Mouse (Mus musculus) urinary bladder, postnatal 36 days (tissue): ENCODE data around the gene 1500015O10Rik.

Source experiments
- DNase-seq, 2 experiments: peaks; one replicate each; pipeline ENCODE4 v3.0.0; 2022; ENCODE audit warnings: low spot score in 2 of 2, mixed read lengths in 1 of 2

1500015O10Rik gene

DNA sequence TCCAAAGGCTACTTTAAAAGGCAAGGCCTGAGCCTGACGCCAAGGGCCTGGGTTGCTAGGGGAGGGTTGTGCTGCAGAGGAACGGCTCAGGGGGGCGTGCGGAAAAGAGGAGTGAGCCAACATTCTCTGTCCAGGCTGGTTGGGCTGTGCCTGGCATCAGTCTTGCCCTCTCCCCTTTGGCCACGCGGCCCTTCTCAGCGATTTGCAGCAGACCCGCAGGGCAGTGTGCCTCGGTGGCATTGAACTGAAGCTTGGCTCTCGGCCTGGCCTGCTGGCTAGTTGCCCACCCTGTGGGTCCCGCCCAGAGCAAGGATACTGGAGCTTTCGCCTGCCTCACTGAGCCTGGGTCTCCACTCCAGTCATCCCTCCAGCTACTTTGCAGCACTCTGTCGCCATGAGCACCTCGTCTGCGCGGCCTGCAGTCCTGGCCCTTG is at the start of gene 1500015O10Rik:
Gene 1500015O10Rik (plus strand): TSS at position 112 of the 434 bp plus-strand sequence.
- DNase-seq: peak; percentile 8 to 51

DNA sequence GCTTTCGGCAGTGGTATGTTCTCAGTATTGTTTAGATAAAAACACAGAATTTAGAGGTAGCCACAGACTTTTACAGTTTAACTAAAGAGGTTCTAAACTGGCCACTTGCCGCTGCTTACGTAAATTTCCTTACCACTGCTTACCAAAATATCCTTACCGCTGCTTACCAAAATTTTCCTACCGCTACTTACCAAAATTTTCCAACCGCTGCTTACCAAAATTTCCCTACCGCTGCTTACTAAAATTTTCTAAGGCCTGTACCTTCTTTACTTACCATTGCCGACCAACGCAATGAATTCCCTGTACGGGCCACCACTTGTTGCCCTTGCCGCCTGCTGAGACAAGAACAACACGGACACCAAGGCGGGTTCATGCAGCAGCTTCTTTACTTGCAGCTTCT is 40.4 kb upstream of the 1500015O10Rik start:
- no peak for DNase-seq

DNA sequence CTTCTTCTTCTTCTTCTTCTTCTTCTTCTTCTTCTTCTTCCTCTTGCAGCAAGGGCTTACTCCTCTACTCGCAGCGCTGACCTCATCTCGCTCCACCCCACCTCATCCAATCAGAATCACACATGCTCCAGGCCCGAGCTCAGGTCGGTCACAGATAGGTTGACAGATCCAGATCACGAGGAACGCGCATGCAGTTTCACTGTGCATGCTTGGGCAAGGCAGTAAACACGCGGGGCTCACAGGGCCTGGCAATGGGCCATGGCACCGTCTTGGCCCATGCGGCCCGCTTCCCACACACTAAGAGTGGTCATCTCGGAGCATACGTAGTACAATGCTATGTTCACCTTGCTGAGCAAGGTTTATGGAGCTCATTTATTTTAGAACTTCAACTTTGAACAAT is 39.9 kb upstream of the 1500015O10Rik start:
- no peak for DNase-seq

DNA sequence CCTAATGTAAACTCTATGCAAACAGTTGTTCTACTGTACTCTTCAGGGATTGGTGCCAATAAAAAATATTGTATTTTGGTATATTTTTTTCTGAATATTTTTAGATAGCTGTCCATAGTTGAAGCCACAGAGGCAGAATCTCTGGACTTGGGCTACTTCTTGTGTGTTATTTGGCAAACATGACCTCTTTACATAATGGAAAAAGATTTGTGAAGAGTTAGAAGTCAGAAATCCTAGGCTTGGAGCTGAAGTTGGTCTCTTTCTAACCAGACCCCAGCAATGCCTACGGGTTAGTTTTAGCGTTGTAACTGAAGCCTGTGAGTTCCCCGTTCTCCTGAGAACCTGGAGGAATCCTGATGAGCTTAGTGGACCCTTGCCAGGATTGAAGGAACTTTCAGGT is 36.3 kb upstream of the 1500015O10Rik start:
- no peak for DNase-seq

DNA sequence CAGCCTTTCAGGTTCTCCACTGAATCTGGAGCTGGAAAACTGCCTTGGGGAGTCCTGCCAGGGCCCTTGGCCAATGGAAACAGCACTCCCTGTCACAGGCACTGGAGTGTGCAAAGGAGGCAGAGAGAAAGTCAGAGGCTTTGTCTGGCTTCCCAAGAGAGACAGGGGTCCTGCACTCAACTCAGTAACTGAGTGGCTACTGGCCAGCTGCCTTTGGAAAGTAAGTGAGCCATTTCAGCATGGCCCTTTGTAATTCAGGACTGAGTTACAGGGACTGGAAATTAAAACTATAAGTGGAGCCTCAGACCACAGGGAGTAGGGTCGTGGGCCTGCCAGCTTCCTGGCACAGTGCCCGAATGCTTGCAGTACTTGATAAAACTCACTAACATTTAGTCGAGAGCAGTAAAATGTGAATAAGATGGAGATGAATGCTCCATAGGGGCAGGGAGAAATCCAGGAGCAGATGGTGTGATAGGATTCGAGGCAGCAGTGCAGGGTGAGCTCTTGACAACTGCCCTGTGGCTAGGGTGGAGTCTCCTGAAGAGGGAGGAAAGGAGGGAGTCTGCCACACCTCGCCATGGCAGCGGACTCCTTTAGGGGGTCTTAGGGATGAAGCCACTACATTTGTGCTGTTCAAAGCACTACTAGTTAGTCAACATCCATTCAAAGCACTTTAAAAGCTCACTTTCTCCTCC is 35.4 kb upstream of the 1500015O10Rik start:
- DNase-seq: peak; percentile 35 to 87

DNA sequence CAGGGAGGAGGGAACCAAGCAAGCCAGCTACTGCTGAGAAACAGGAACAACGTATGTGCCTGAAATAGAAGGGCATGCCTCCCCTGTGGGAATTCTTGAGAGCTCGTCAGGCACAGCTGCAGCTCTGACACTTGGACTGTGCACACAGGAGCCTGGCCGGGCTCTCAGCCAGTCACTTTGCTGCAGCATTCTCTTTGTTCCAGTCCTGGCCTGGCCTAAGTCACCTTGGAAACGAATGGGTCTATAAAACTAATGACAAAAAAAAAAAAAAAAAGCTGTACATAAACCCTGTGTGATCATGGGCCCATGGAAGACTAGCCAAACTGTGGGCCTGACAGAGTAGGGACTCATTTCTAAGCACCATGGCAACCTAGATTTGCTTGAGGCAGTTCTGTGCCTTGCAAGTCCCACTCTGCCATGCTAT is 31.8 kb upstream of the 1500015O10Rik start:
- no peak for DNase-seq

DNA sequence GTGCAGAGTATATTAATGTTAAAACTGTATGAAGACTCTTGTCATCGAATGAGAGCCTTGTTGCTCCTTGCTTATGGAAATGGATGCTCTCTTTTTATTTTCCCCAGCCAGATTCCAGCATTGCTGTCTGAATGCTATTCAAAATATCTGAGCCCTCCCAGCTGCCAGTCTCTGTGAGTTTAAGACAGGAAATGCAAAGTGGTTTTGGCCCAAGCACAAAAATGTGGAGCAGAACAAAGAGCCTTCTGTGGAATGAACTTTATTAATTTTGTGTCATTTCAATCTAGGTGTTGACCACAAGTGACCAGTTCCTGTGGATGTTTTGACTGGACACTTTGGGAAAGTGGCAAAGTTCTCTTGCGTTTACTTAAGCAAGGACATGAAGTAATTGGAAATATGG is 15.6 kb upstream of the 1500015O10Rik start:
- no peak for DNase-seq

DNA sequence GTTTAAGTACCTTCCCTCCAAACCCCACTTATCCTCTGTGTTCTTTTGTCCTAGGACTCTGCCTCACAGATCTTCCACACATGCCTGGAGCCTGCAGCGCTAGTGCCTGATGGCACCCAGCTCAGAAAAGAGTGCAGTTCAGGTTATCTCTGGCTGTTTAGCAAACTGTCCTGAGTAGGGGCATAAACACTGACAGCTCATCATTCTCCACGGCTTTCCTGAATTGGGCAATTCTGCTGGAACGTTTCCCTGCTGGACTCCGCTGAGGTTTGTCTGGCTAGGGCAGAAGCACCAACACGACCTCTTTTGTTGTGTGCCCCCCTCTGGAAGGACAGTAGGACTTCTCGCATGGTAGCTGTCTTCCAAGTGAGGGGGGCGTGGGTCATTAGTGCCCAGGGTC is 12.4 kb upstream of the 1500015O10Rik start:
- DNase-seq: peak in 1 of 2 experiments; percentile 36

DNA sequence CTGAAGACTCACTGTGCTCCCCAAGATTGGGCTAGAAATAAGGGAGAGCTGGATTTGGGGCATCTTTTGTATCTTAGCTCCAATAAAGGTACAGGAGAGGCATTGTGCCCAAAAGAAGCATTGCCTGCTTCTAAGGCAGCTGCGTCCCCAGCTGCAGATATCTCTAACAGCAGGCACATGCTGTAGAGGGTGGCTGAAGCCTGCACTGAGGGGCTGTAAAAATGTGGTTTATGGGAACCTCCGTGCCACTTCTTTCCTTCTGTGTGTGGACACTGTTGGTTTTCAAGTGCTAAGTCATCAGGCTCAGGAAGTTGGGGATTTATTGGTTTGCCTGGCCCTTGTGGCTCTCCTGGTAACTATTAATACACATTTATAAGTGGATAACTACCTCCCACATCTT is 11.6 kb upstream of the 1500015O10Rik start:
- no peak for DNase-seq

DNA sequence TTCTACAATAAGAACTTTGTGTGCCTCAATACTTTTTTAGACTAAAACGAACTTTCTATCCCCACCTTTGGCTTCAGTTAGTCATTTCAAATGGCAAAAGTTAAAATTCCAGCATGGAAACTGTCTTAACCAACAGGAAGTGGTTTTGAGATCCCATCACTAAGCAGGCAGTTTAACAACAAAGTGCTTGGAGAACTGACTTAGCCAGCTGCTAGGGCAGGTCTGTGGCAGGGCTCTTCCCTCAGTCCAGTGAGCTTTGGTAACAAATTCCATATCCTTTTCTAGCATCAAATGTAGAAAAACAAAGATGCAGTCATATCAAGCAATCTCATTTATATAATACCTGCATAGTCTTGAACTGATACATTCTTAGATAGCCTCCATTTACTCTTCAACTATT is 7.9 kb upstream of the 1500015O10Rik start:
- no peak for DNase-seq

DNA sequence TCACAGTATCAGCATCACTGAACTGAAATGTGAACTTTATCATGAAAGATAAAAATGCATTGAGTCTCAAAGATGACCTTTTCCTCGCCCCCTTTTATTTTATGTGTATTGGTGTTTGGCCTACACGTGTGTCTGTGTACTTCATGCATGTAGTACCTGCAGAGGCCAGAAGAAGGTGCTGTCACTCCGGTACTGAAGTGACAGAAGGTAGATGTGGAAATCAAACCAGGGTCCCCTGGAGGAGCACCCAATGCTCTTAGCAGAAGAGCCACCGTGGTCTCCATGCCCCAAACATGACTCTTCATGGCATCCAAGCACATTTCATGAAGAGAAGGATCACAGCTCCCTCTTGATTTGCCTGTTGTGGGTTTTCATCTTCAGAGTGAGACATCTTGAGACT is 1.7 kb downstream of the 1500015O10Rik start:
- DNase-seq: no peak

DNA sequence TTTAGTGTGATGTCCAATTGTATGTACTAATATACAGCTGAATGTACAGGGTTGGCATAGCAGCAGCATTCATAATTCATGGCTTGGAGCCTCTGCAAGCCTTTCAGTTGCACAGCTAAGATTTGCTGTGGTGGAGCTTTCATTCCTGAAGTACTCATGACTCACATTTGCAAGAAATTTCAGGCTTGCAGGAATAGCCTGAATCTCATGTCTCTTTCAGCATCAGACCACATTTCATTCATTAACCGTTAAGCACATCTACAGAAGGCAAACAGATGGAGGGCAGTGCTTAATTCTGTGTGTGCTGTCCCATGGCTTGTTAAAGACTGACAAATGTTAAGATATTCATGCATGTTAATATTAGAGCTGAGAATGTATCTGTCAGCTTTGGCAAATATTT is 2.3 kb downstream of the 1500015O10Rik start:
- no peak for DNase-seq

DNA sequence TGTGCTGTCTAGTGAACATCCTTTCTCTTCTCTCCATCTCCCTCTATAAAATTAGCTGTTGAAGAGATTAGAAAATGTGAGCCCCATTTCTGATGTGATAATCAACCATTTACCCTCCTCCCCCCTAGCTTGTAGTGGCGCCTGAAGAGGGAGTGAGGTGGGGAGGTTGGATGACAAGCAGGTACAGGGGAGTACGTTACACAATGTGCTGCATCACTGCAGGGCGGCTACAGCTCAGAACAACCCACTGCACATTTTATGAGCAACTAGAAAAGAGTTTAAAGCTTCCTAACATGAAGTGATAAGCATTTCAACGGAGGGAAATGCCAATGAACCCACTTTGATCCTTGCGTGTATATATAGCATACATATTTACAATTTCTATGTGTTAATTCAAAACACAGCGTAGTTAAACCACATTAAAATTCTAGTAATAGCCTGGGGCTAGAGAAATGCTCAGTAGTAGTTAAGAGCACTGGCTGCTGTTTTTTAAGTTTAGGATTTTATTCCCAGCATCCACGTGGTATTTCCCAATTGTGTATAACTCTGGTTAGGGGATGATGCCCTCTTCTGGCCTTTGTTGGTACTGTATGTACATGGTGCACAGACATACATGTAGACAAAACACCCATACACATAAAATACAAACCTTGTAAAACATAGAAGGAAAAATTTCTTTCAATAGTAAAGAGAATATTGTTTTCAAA is 7.6 kb downstream of the 1500015O10Rik start:
- DNase-seq: peak in 1 of 2 experiments; percentile 13

DNA sequence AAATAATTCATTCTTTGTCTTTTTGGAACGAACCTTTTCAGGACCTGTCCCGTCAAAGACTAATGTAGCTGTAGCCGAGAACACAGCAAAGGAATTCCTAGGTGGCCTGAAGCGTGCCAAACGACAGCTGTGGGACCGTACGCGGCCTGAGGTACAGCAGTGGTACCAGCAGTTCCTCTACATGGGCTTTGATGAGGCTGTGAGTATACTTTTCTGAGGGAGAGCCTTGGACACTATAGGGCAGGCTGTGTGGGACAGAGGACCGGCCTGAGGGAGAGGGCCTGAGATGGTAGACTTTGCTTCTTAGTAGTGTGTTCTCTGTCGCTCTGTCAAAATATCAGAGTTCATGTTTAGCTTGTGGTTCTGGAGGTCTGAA is 8.1 kb downstream of the 1500015O10Rik start:
- DNase-seq: no peak

DNA sequence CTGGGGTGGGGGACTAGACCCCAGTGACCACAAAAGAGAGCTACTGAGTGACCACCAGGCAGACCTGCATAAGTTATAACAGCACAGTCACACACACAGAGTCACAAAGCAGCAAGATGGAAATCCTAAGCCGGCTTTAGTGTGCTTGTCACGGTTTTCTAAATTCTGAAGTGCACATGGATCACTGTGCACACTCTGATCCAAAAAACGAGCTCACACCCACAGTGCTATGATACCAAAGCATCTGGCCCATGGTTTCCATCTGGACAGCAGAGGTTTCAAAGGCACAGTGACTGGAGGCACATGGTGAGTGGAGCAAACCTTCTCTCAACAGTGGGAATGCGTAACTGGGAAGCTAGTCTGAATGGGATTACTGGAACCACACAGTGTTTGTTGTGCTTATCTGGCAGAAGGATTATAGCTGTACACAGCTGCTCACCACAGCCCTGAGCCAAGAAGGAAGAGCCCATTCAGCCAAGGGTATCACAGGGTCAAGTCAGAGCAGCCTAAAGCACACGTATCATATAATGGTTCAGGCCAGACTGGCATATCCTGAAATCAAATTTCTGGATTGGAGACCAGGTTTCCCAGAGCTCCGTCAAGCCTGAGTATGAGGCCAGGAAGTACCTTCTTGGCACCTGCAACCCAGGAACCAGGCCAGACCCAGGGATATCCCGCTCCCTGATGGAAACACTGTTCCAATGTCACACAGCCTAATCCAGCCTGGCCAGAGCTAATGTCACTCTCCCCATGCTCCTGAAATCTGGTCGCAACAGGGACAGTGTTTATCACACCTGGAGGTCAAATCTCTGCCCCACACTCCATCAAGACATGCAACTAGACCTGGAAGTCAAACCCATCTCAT is 24.3 kb downstream of the 1500015O10Rik start:
- DNase-seq: no peak

DNA sequence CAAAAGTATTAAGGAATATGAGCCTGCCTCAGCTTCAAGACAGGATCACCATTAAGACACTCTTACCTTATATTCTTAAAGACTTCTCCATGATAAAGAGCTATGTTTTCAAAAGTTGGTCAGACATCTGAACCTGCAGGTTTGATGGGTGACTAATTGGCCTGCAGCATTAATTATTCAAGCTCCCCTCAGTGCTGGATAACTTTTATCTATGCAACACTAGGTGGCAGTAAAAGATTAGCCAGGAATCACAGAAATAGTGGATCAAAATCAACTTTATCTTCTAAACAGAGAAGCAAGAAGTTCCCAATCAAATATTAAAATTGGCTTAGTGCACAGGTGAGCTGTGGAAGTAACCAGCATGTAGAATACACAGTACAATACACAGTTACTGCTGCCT is 29.7 kb downstream of the 1500015O10Rik start:
- DNase-seq: no peak

DNA sequence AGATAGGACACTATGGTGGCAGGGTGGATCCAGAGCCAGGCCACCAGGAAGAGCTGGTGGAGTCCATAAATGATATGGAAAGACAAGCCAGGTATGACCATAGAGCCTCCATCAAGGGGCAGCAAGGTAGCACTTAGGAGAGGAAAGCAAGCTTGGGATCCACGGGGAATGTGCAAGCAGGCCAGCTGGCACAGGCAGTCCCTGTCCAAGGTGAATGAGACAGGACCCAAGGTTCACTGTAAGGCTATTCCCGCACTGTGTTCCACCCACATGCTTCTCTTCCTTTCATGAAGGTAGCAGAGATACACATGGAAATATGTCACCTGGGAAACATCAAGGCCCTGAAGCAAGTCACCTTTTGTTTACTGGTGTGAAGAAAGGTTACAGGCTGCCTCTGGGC is 34.1 kb downstream of the 1500015O10Rik start:
- no peak for DNase-seq

DNA sequence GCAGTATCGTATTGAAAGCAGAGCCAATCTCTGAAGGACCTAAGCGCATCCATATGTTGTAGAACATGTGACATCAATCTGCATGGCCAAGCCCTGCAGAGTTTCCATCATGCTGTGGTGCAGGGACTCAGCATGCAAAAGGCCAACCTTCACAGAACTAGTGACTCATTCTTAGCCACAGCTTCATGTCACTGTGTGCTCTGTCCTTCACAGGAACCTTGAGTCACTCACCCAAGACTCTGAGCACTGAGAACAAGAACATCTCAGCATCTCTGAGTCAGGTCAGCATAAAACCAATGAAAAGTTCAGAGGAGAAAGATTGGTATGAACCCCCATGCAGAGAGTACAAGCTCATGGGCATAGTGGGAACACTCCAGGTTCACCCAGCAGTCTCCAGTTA is 35.9 kb downstream of the 1500015O10Rik start:
- DNase-seq: no peak

DNA sequence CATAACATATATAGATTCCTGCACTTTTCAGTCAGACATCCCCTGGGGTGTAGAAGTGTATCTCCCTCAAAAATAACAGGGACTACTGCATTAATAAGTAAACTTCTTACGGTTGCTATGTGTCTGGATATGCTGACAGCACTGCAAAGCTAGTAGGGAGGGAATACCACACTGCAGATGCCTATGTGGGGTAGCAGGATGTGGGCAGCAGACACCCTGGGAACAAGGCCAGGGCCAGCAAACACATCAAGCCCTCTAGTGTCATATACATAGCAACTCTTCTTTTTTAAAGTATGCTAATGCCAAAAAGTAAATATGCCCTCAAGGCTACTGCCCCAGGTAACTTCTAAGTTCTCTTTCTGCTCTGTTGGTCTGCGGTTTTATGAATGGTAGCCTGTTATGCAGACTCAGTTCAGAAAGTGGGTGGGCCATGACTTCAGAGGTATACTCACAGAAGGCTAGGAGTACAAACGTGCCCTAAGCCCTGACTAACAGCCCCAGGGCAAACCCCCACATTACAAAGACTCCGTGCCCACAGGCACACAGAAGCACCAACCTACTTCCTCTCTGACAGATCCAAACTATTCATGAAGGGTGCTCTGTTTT is 38.1 kb downstream of the 1500015O10Rik start:
- no peak for DNase-seq

DNA sequence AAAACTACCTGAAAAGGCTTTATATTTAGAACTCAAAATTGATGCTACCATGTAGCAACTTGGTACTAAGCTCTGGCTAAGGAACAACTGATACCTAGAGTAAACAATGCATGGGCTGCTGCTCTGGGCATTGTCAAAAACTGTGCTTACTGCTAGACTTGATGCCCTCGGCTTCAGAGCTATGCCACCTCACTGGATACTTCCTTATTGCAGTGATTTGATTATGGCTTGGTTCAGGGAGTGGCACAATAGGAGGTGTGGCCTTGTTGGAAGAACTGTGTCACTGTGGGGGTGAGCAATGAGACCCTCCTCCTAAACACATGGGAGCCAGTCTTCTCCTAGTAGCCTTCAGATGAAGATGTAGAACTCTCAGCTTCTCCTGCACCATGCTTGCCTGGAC is 38.9 kb downstream of the 1500015O10Rik start:
- no peak for DNase-seq

DNA sequence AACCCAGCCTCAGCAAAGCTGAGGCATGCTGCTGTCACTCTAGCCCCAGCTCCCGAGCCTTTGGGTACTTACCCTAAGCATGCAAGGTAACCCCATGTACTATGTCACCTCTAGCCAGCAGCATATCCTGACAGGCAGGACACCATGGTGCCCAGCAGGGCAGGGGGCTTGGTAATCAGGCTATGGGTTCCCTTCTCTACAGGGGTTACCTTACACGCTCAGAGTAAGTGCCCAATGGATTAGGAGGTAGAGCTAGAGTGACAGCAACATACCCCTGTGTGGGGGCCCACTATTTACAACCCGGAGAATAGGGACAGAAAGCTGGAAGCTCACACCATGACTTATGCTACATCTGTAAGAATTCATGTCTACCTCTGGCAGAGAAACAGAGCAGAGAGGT is 39.6 kb downstream of the 1500015O10Rik start:
- DNase-seq: no peak

DNA sequence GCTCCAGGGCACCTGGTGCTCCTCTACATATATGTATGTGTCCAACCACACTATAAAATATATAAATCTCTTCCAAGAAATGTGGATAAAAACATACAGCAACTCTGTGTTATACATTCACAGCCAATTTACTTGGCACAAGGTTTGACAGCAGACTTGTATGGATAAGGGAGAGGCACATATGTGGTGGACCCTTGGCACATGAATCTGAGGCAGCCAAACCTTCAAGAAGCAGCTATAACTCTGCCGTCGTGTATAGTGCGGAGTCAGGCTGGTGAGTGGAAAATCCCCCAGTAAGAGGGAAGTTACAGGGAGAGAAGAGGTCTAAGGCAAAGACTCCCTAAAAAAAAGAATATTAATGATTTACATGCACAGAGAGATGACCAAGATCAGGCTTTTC is 42.3 kb downstream of the 1500015O10Rik start:
- DNase-seq: no peak
